Mouse (Mus musculus) megakaryocyte, adult 5-6 weeks (primary cell): ENCODE measurements around the gene Pip5k1c. TPM values are rescaled to one million over a fixed set of nuclear protein-coding genes. Genes with fewer than 3 reads are reported as not detected.

Source experiments
- ATAC-seq: 2 replicates; pipeline ENCODE4 v1.8.0; 2016; ENCODE audit warnings: mild to moderate bottlenecking, inconsistent platforms; ENCODE audit not compliant: poor library complexity, severe bottlenecking
- total RNA-seq, 2 experiments: library from RNA; stranded (forward) in 1 of 2; stranded (reverse) in 1 of 2; fragments of 153-499, 151-499 nt in 1 of 2; fragments of 221-1000, 200-1000 nt in 1 of 2; gene quantifications; 2 replicates each; pipeline versions ENCODE4 v1.2.3 to v1.2.4; 2015 to 2017

The Pip5k1c gene
- total RNA-seq, 2 experiments from 2014 or later = 28.0 to 40.4 TPM

DNA sequence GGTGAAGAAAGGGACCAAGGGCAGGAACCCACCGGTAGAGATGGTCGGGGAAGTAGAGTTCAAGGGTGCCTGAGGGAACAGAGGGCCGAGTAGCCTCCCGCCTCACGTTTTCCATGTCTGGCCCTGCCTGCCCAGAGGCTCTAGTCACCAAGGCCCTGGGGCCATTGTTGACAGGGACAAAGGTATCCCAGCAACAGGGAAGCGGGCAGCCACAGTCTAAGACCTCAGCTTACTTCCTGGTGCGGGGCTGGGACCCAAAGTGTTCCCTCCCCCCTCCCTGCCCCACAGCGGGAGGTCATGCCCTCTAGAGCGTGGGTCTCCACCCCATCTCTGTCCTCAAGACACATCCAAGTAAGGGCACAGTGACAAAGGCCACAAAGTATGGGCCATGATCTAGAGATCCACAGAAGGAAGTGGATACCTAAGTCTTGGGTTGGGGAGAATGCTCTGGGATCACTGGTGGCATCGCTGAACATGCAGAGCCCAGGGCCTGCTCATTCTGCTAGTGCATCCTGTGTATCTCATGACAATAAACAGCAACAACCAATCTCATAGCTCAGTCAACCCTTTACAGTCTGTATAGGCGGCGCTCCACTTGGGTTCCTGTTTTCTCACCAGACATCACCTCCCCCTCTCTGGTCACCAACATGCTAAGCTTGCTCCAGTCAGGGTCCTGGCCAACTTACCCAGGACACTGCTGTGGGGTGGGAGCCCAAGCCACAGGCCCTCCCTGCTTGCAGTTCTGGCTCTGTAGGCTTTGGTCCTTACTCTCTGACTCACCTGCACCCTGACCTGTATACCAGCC is 73.1 kb downstream of the Pip5k1c start, which contains the start of gene 4930404N11Rik:
Gene 4930404N11Rik (minus strand): TSS at position 145 of the 805 bp plus-strand sequence.
- peak; percentile 62 for ATAC-seq

DNA sequence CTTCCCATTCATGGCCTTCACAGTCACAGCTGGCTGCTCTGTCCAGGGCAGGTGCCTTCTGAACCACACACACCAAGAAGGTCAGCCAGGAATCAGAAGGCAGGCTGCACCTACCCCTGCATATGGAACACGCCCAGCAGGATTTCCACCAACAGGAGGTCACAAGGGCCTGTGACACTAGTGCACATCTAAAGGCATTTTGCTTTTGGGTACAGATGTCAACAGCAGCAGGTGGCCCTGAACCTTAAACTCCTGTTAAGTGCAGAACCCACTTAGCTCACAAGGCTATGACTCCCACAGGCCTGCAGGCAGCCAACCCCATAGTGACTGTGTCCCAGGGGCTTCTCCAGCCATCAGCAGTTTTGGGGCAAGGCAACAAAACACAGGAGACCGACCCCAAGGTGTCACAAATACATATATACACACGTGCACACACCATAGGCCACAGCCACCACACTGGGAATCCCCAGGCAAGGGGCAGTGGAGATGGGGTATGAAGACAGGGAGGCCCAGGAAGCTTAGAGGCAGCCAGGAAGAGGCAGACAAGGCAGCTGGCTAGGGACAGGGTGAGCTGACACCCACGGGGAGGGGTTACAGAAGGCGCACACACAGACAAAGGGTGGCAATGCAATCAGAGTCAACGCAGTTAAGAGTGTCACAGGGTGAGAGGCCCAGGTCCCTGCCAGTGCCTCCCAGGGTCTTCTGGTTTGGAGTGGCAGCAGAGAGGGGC is 73.9 kb downstream of the Pip5k1c start:
- no peak for ATAC-seq

DNA sequence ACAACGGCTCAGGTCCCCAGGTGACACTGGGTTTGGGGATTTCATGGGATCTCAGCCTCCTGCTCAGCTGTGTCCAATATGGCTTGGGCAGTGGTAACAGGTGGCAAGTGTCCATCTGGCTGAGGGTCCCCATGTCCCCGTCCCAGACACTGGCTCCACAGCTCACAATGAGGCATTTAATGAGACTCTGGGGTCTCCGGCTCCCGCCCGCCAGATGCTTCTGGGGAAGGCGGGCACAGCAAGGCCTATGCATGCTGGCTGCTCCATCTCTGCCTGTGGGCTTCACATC is 74.4 kb downstream of the Pip5k1c start:
- no peak for ATAC-seq

Other genes with a start within 250 kb of the Pip5k1c start
Only the 30 nearest of the 32 such genes appear.
- 0.82 and 1.5 TPM in 2 replicates for gene Thop1, start 222.9 kb upstream of the Pip5k1c start, total RNA-seq (2015)
- 3.4 and 4.3 TPM in 2 replicates for gene Thop1, start 222.9 kb upstream of the Pip5k1c start, total RNA-seq (2017)
- gene Creb3l3, start 194.1 kb upstream of the Pip5k1c start, total RNA-seq (2015) = 0.50 and 0.58 TPM in 2 replicates
- 0.40 and 0.89 TPM in 2 replicates for gene Creb3l3, start 194.1 kb upstream of the Pip5k1c start, total RNA-seq (2017)
- 33.9 and 40.6 TPM in 2 replicates for gene Map2k2, start 187.0 kb upstream of the Pip5k1c start, total RNA-seq (2015)
- 38.2 and 47.8 TPM in 2 replicates for gene Map2k2, start 187.0 kb upstream of the Pip5k1c start, total RNA-seq (2017)
- 25.0 and 27.0 TPM in 2 replicates for gene Zbtb7a, start 157.7 kb upstream of the Pip5k1c start, total RNA-seq (2015)
- 8.8 and 14.5 TPM in 2 replicates for gene Zbtb7a, start 157.7 kb upstream of the Pip5k1c start, total RNA-seq (2017)
- gene Pias4, start 125.0 kb upstream of the Pip5k1c start, total RNA-seq (2015) = 10.1 and 13.7 TPM in 2 replicates
- 12.9 and 13.3 TPM in 2 replicates for gene Pias4, start 125.0 kb upstream of the Pip5k1c start, total RNA-seq (2017)
- gene Eef2, start 116.3 kb upstream of the Pip5k1c start, total RNA-seq (2015) = 394 and 408 TPM in 2 replicates
- gene Eef2, start 116.3 kb upstream of the Pip5k1c start, total RNA-seq (2017) = 983 and 1,066 TPM in 2 replicates
- 9.8 and 12.7 TPM in 2 replicates for gene Dapk3, start 110.0 kb upstream of the Pip5k1c start, total RNA-seq (2015)
- 27.5 and 36.6 TPM in 2 replicates for gene Dapk3, start 110.0 kb upstream of the Pip5k1c start, total RNA-seq (2017)
- not detected in 2 replicates for gene 4930442H23Rik, start 109.1 kb upstream of the Pip5k1c start, total RNA-seq (2015)
- gene 4930442H23Rik, start 109.1 kb upstream of the Pip5k1c start, total RNA-seq (2017) = not detected in 2 replicates
- gene Nmrk2, start 90.9 kb upstream of the Pip5k1c start, total RNA-seq (2015) = not detected in 2 replicates
- gene Nmrk2, start 90.9 kb upstream of the Pip5k1c start, total RNA-seq (2017) = not detected in 2 replicates
- not detected in 2 replicates for gene Atcay, start 62.1 kb upstream of the Pip5k1c start, total RNA-seq (2015)
- not detected in 2 replicates for gene Atcay, start 62.1 kb upstream of the Pip5k1c start, total RNA-seq (2017)
- not detected in 2 replicates for gene Zfr2, start 59.8 kb upstream of the Pip5k1c start, total RNA-seq (2015)
- 0.16 and 0.26 TPM in 2 replicates for gene Zfr2, start 59.8 kb upstream of the Pip5k1c start, total RNA-seq (2017)
- 5.4 and 5.9 TPM in 2 replicates for gene Matk, start 40.0 kb upstream of the Pip5k1c start, total RNA-seq (2015)
- gene Matk, start 40.0 kb upstream of the Pip5k1c start, total RNA-seq (2017) = 7.5 and 8.1 TPM in 2 replicates
- gene Mrpl54, start 26.0 kb upstream of the Pip5k1c start, total RNA-seq (2015) = 52.1 and 67.0 TPM in 2 replicates
- 97.4 and 154 TPM in 2 replicates for gene Mrpl54, start 26.0 kb upstream of the Pip5k1c start, total RNA-seq (2017)
- gene Apba3, start 26.0 kb upstream of the Pip5k1c start, total RNA-seq (2015) = 16.4 and 20.2 TPM in 2 replicates
- 11.5 and 15.0 TPM in 2 replicates for gene Apba3, start 26.0 kb upstream of the Pip5k1c start, total RNA-seq (2017)
- gene Tjp3, start 1.4 kb upstream of the Pip5k1c start, total RNA-seq (2015) = 3.4 and 3.7 TPM in 2 replicates
- gene Tjp3, start 1.4 kb upstream of the Pip5k1c start, total RNA-seq (2017) = 5.0 and 6.5 TPM in 2 replicates
- 4.5 and 7.4 TPM in 2 replicates for gene Cactin, start 28.1 kb downstream of the Pip5k1c start, total RNA-seq (2015)
- gene Cactin, start 28.1 kb downstream of the Pip5k1c start, total RNA-seq (2017) = 16.2 and 20.6 TPM in 2 replicates
- gene Tbxa2r, start 35.8 kb downstream of the Pip5k1c start, total RNA-seq (2015) = 0.34 and 0.85 TPM in 2 replicates
- 0.07 and 0.28 TPM in 2 replicates for gene Tbxa2r, start 35.8 kb downstream of the Pip5k1c start, total RNA-seq (2017)
- gene Gipc3, start 50.3 kb downstream of the Pip5k1c start, total RNA-seq (2015) = not detected in 2 replicates
- not detected in 2 replicates for gene Gipc3, start 50.3 kb downstream of the Pip5k1c start, total RNA-seq (2017)
- 27.4 and 33.0 TPM in 2 replicates for gene Hmg20b, start 57.5 kb downstream of the Pip5k1c start, total RNA-seq (2015)
- gene Hmg20b, start 57.5 kb downstream of the Pip5k1c start, total RNA-seq (2017) = 18.1 and 24.5 TPM in 2 replicates
- gene Mfsd12, start 64.5 kb downstream of the Pip5k1c start, total RNA-seq (2015) = 4.1 and 4.6 TPM in 2 replicates
- gene Mfsd12, start 64.5 kb downstream of the Pip5k1c start, total RNA-seq (2017) = 7.4 TPM in 2 replicates
- gene 4930404N11Rik, start 72.9 kb downstream of the Pip5k1c start, total RNA-seq (2015) = 0.49 and 1.3 TPM in 2 replicates
- 0.37 and 0.49 TPM in 2 replicates for gene 4930404N11Rik, start 72.9 kb downstream of the Pip5k1c start, total RNA-seq (2017)
- 22.7 and 23.8 TPM in 2 replicates for gene Fzr1, start 85.6 kb downstream of the Pip5k1c start, total RNA-seq (2015)
- 20.9 and 24.0 TPM in 2 replicates for gene Fzr1, start 85.6 kb downstream of the Pip5k1c start, total RNA-seq (2017)
- 5.4 and 5.7 TPM in 2 replicates for gene Dohh, start 91.5 kb downstream of the Pip5k1c start, total RNA-seq (2015)
- 21.9 and 42.4 TPM in 2 replicates for gene Dohh, start 91.5 kb downstream of the Pip5k1c start, total RNA-seq (2017)
- 0.83 and 2.9 TPM in 2 replicates for gene Gm48551, start 91.5 kb downstream of the Pip5k1c start, total RNA-seq (2015)
- 0.33 TPM in 1 of 2 replicates, not detected in the other for gene Gm48551, start 91.5 kb downstream of the Pip5k1c start, total RNA-seq (2017)
- not detected in 2 replicates for gene Gm48552, start 96.0 kb downstream of the Pip5k1c start, total RNA-seq (2015)
- gene Gm48552, start 96.0 kb downstream of the Pip5k1c start, total RNA-seq (2017) = 0.26 and 1.4 TPM in 2 replicates
- gene Smim24, start 100.1 kb downstream of the Pip5k1c start, total RNA-seq (2015) = 30.6 and 34.0 TPM in 2 replicates
- 6.5 and 11.5 TPM in 2 replicates for gene Smim24, start 100.1 kb downstream of the Pip5k1c start, total RNA-seq (2017)
- 51.4 and 54.5 TPM in 2 replicates for gene Nfic, start 162.7 kb downstream of the Pip5k1c start, total RNA-seq (2015)
- 6.2 and 8.6 TPM in 2 replicates for gene Nfic, start 162.7 kb downstream of the Pip5k1c start, total RNA-seq (2017)
- not detected in 2 replicates for gene Celf5, start 189.7 kb downstream of the Pip5k1c start, total RNA-seq (2015)
- gene Celf5, start 189.7 kb downstream of the Pip5k1c start, total RNA-seq (2017) = 0.24 TPM in 1 of 2 replicates, not detected in the other
- gene Ncln, start 203.4 kb downstream of the Pip5k1c start, total RNA-seq (2015) = 55.8 and 62.8 TPM in 2 replicates
- 72.4 and 76.3 TPM in 2 replicates for gene Ncln, start 203.4 kb downstream of the Pip5k1c start, total RNA-seq (2017)
- 22.8 and 23.9 TPM in 2 replicates for gene S1pr4, start 207.2 kb downstream of the Pip5k1c start, total RNA-seq (2015)
- 28.1 and 29.3 TPM in 2 replicates for gene S1pr4, start 207.2 kb downstream of the Pip5k1c start, total RNA-seq (2017)